Mouse (Mus musculus) ES-Bruce4 (cell line): ENCODE results near the gene Slc39a1. TPM values are rescaled to one million over a fixed set of nuclear protein-coding genes. Genes with fewer than 3 reads are reported as not detected.

Experiments used
- H3K27ac ChIP-seq: 2 replicates; pipeline ENCODE4 v1.5.1; 2012; ENCODE audit warnings: low read length, inconsistent platforms; ENCODE audit not compliant: insufficient read depth
- H3K27me3 ChIP-seq: 2 replicates; pipeline ENCODE4 v1.6.1; 2012; ENCODE audit warnings: mild to moderate bottlenecking, low read length, inconsistent platforms; ENCODE audit not compliant: control insufficient read depth, poor library complexity, insufficient read depth, severe bottlenecking
- H3K36me3 ChIP-seq: 2 replicates; pipeline ENCODE4 v1.6.1; 2012; ENCODE audit warnings: inconsistent platforms, mild to moderate bottlenecking, low read length, moderate library complexity; ENCODE audit not compliant: control insufficient read depth, poor library complexity, insufficient read depth, severe bottlenecking
- H3K4me1 ChIP-seq: one replicate; pipeline ENCODE4 v1.8.1; 2011; ENCODE audit warnings: low read length; ENCODE audit not compliant: control insufficient read depth, insufficient read depth
- H3K4me3 ChIP-seq: 2 replicates; pipeline ENCODE4 v1.5.1; 2011; ENCODE audit warnings: low read depth, mild to moderate bottlenecking, low read length
- H3K9ac ChIP-seq: 2 replicates; pipeline ENCODE4 v1.6.1; 2012; ENCODE audit warnings: low read depth, mild to moderate bottlenecking, inconsistent platforms; ENCODE audit not compliant: poor library complexity, severe bottlenecking
- H3K9me3 ChIP-seq: replicated peaks from 2 replicates; pipeline ENCODE4 v1.6.1; 2012; ENCODE audit warnings: mild to moderate bottlenecking, low read length, inconsistent platforms; ENCODE audit not compliant: control insufficient read depth, poor library complexity, insufficient read depth, severe bottlenecking
- CTCF ChIP-seq: IDR thresholded peaks from one replicate; pipeline ENCODE4 v1.8.1; 2011; ENCODE audit warnings: low read depth, low read length
- EP300 ChIP-seq: IDR thresholded peaks from 2 replicates; pipeline ENCODE4 v1.6.1; 2011; ENCODE audit warnings: low read depth, low read length; ENCODE audit not compliant: insufficient read depth
- POLR2A ChIP-seq: IDR thresholded peaks from one replicate; pipeline ENCODE4 v1.8.1; 2011; ENCODE audit warnings: low read length; ENCODE audit not compliant: insufficient read depth
- polyA plus RNA-seq: library from polyadenylated mRNA; stranded (reverse); fragments of >200 nt; gene quantifications from 2 replicates; pipeline ENCODE4 v1.2.4, GENCODE M21; 2011; ENCODE audit warnings: low read depth; ENCODE audit not compliant: missing spikeins, insufficient read depth, insufficient read length

Slc39a1 gene
- polyA plus RNA-seq, 1 experiment, result 62.4 TPM

DNA sequence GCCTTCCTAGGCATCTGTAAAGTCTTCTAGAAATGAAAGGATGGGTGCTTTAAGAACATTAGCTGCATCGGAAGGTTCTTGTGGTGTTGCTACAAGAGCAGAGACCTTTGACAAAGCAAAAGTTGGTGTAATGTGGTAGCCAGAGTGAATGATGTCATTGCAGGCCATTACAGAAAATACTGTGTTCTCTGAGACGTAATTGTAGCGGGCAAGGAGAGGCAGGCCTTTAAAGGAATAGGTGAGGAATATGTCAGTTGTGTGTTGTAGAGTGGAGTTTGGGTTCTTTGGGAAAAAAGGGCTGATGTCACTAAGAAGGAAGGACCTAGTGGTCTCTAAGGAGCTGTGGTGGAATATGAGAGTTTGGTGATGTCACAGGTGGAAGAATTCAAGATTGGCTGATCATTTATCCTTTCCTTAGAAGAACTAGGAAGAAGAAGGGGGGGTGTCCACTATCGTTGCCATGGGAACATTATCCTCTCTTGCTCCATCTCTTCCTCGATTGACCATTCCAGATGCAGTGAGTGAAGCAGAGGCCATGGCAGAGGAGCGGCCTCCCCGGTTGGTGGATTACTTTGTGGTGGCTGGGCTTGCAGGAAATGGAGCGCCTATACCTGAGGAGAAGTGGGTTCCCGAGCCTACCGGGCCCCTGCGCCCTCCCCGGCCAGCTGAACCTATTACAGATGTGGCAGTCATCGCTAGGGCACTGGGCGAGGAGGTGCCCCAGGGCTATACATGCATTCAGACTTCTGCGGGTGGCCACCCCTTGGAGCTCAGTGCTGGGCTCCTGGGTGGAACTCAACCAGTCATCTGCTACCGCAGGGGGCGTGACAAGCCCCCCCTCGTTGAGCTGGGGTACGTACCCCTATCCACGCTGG lies 19.2 kb downstream of the Slc39a1 start:
- TF ChIP-seq EP300, result no peak
- TF ChIP-seq CTCF, result no peak
- TF ChIP-seq POLR2A, result no peak
- H3K4me1 ChIP-seq, result no peaks in the 10 kb centered on the region
- no peak overlapping the region for H3K4me3 ChIP-seq
- no peaks in the 10 kb centered on the region for H3K27me3 ChIP-seq
- no peaks in the 10 kb centered on the region for H3K9me3 ChIP-seq
- no peak overlapping the region for H3K27ac ChIP-seq
- no peaks in the 10 kb centered on the region; the same call in 1 of the 2 replicates for H3K36me3 ChIP-seq
- peak overlapping the region; percentile 90; the same call in 1 of the 2 replicates for H3K9ac ChIP-seq

GRCm38 (mm10) chr3:90268190-90268589 lies 20.2 kb downstream of the Slc39a1 start:
- no peaks in the 10 kb centered on the region; the same call in 1 of the 2 replicates for H3K36me3 ChIP-seq
- H3K9me3 ChIP-seq, result no peaks in the 10 kb centered on the region
- H3K4me3 ChIP-seq, result no peak overlapping the region
- H3K9ac ChIP-seq, result no peak overlapping the region
- no peaks in the 10 kb centered on the region for H3K4me1 ChIP-seq
- no peak for TF ChIP-seq CTCF
- TF ChIP-seq EP300, result no peak
- no peak for TF ChIP-seq POLR2A
- H3K27ac ChIP-seq, result no peak overlapping the region
- no peaks in the 10 kb centered on the region for H3K27me3 ChIP-seq

DNA sequence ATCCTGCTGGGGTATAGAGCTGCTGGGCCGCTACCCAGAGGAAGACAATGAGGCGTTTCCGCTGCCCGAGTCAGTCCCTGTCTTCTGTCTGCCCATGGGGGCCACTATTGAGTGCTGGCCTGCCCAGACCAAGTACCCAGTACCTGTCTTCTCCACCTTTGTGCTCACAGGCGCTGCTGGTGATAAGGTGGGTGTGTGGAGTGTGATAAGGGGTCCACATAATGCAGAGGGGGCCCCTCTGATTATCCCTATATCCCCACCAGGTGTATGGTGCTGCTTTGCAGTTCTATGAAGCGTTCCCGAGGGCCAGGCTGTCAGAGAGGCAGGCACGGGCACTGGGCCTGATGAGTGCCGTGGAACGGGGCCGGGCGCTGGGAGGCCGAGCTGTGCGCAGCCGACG lies 21.0 kb downstream of the Slc39a1 start:
- Histone ChIP-seq H3K9ac (no peak overlapping the region), H3K9me3 (no peaks in the 10 kb centered on the region), H3K4me3 (no peak overlapping the region), H3K4me1 (no peaks in the 10 kb centered on the region), H3K27me3 (no peaks in the 10 kb centered on the region), H3K27ac (no peak overlapping the region), H3K36me3 (no peaks in the 10 kb centered on the region)
- TF ChIP-seq EP300, result no peak
- TF ChIP-seq CTCF, result no peak
- TF ChIP-seq POLR2A, result no peak

- Histone ChIP-seq H3K27me3 (no peaks in the 10 kb centered on the region), H3K9me3 (no peaks in the 10 kb centered on the region), H3K36me3 (no peaks in the 10 kb centered on the region), H3K9ac (no peak overlapping the region), H3K4me3 (no peak overlapping the region), H3K27ac (no peak overlapping the region), H3K4me1 (no peaks in the 10 kb centered on the region)
- TF ChIP-seq POLR2A (no peak), CTCF (no peak), EP300 (no peak)
Measured at GRCm38 (mm10) chr3:90270784-90271183, 22.8 kb downstream of the Slc39a1 start.

GRCm38 (mm10) chr3:90272170-90272569 lies 24.2 kb downstream of the Slc39a1 start:
- Histone ChIP-seq H3K27ac (no peak overlapping the region), H3K36me3 (no peaks in the 10 kb centered on the region), H3K4me3 (no peak overlapping the region), H3K9ac (no peak overlapping the region), H3K9me3 (no peaks in the 10 kb centered on the region), H3K27me3 (no peaks in the 10 kb centered on the region), H3K4me1 (no peaks in the 10 kb centered on the region)
- TF ChIP-seq POLR2A, result no peak
- TF ChIP-seq EP300, result no peak
- TF ChIP-seq CTCF, result no peak

DNA sequence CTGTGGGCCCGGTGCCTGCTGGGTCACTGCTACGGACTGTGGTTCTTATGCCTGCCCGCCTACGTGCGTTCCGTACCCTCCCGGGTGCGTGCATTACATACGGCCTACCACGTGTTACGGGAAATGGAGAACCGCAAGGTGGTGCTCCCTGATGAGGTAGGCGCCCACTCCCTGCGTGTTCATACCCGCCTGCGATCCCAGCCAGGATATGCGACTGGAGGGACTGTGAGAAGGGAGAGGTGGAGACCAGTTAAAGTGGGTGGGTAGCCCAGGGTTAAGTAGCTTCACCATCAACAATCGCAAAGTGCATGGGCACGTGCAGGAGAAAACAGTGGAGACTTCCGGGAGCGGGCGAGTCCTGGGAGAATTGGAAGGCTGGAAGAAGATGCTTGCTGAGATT lies 25.9 kb downstream of the Slc39a1 start:
- no peak for TF ChIP-seq EP300
- no peak for TF ChIP-seq POLR2A
- no peak for TF ChIP-seq CTCF
- no peak overlapping the region for H3K9ac ChIP-seq

More for the DNA sequence above, 25.9 kb downstream of the Slc39a1 start:
- no peaks in the 10 kb centered on the region for H3K4me1 ChIP-seq
- H3K36me3 ChIP-seq, result no peaks in the 10 kb centered on the region
- H3K4me3 ChIP-seq, result peak overlapping the region; percentile 2; the same call in 1 of the 2 replicates
- no peak overlapping the region for H3K27ac ChIP-seq
- no peaks in the 10 kb centered on the region for H3K27me3 ChIP-seq
- no peaks in the 10 kb centered on the region for H3K9me3 ChIP-seq
